Mouse (Mus musculus): ENCODE measurements around the gene Cgnl1. TPM values are rescaled to one million over a fixed set of nuclear protein-coding genes. Genes with fewer than 3 reads are reported as not detected.
A peak's percentile ranks its signal among the peaks of the same experiment; 100 is the strongest.

The Cgnl1 gene
- total and polyA plus RNA-seq, 3 experiments, result 0.03 TPM; not detected in 2

DNA sequence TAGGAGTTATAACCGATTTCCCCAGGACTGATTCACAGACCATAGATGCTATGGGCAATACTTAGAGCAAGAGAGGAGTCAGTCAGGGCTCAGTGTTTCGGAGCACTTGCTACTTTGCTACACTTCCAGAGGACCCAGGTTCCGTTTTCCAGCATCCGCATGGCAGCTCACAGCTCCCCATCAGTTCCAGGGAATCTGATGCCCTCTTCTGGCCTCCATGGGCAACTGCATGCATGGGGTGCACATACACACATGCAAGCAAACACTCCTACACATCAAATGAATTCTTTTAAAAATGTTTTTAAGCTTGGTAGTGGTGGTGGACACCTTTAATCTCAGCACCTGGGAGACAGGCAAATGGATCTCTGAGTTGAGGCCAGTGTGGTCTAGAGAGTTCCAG lies 98.9 kb downstream of the Cgnl1 start:
- H3K4me2 ChIP-seq (ENCODE audit: insufficient read depth, low read depth, poor library complexity, severe bottlenecking), result no peak overlapping the region
- in situ Hi-C loops (cut with MboI; ENCODE audit: low pct_ligation_motif_present, low pct_unique_long_range_greater_than_20kb, low sequenced_read_pairs), result no loop called here
- H3K27me3 ChIP-seq (replicated peaks), result no peaks in the 10 kb centered on the region
- H3K9ac ChIP-seq (ENCODE audit: insufficient read depth, low read depth), result no peak overlapping the region
- H3K79me2 ChIP-seq (replicated peaks; ENCODE audit: control insufficient read depth, extremely low read depth, insufficient read depth, poor library complexity, severe bottlenecking), result no peaks in the 10 kb centered on the region
- H3K4me1 ChIP-seq (ENCODE audit: control insufficient read depth in 1 of 2, insufficient read depth in 2 of 2), result no peaks in the 10 kb centered on the region
- no peak overlapping the region for H3K27ac ChIP-seq (ENCODE audit: insufficient read depth, low read depth)
- dilution Hi-C loops (cut with MboI; ENCODE audit: extremely low pct_ligation_motif_present, extremely low pct_unique_long_range_greater_than_20kb, low sequenced_read_pairs), result no loop called here
- peaks cover 3% of the 10 kb centered on the region for H3K9me3 ChIP-seq (replicated peaks; ENCODE audit: low read length)
- no peak for DNase-seq (ENCODE audit: extremely low read depth)
- peak in 1 of 2 experiments; percentile 5; a peak in 1 of 4 replicates for TF ChIP-seq CTCF (conservative IDR thresholded peaks at IDR 0.05 in 1 of 2, IDR thresholded peaks at IDR 0.05 in 1 of 2; ENCODE audit: low read depth in 2 of 2, low read length in 2 of 2)
- no peak for TF ChIP-seq JUND (conservative IDR thresholded peaks at IDR 0.05; ENCODE audit: low read depth, low read length)
- H3K4me3 ChIP-seq (replicated peaks in 1 of 3; ENCODE audit: low read depth in 2 of 3, low read length in 2 of 3, poor library complexity in 1 of 3), result no peak overlapping the region
- H3K36me3 ChIP-seq (replicated peaks in 1 of 2; ENCODE audit: control insufficient read depth in 1 of 2, insufficient read depth in 1 of 2, low read length in 1 of 2), result no peaks in the 10 kb centered on the region

DNA sequence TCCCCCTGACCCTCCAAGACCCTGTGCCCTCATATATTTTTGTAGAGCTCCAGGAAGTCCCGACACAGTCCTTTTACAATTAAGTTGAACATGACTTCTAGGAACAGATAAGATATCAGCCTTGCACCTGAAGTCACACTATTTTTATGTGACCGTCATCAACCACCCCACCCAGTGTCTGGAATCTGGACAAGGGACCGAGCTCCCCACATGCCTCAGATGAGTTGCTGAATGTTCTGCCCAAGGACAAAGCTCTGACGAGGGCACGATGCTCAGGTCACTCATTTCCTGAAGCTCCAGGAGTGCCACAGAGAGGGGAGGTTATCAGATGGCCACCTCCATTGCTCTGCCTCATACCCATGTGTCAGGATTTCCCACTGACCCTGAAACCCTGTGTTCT lies 100.7 kb downstream of the Cgnl1 start:
- Histone ChIP-seq H3K27me3 (replicated peaks) (no peaks in the 10 kb centered on the region), H3K79me2 (replicated peaks; ENCODE audit: control insufficient read depth, extremely low read depth, insufficient read depth, poor library complexity, severe bottlenecking) (no peaks in the 10 kb centered on the region), H3K9me3 (replicated peaks; ENCODE audit: low read length) (peaks cover 3% of the 10 kb centered on the region), H3K27ac (ENCODE audit: insufficient read depth, low read depth) (no peak overlapping the region), H3K4me3 (replicated peaks in 1 of 3; ENCODE audit: low read depth in 2 of 3, low read length in 2 of 3, poor library complexity in 1 of 3) (no peak overlapping the region), H3K4me1 (ENCODE audit: control insufficient read depth in 1 of 2, insufficient read depth in 2 of 2) (no peaks in the 10 kb centered on the region), H3K4me2 (ENCODE audit: insufficient read depth, low read depth, poor library complexity, severe bottlenecking) (no peak overlapping the region), H3K9ac (ENCODE audit: insufficient read depth, low read depth) (no peak overlapping the region), H3K36me3 (replicated peaks in 1 of 2; ENCODE audit: control insufficient read depth in 1 of 2, insufficient read depth in 1 of 2, low read length in 1 of 2) (no peaks in the 10 kb centered on the region)
- TF ChIP-seq POLR2A (IDR thresholded peaks at IDR 0.05; ENCODE audit: low read depth, low read length), result no peak
- TF ChIP-seq ZKSCAN1 (IDR thresholded peaks at IDR 0.05; ENCODE audit: borderline replicate concordance, low read depth, low read length), result no peak
- TF ChIP-seq IRF4 (IDR thresholded peaks at IDR 0.05; ENCODE audit: low read depth, low read length), result no peak
- no peak for TF ChIP-seq TCF12 (IDR thresholded peaks at IDR 0.05; ENCODE audit: low read depth, low read length)
- TF ChIP-seq ZNF384 (IDR thresholded peaks at IDR 0.05; ENCODE audit: low read depth, low read length), result no peak
- TF ChIP-seq ETS1 (conservative IDR thresholded peaks at IDR 0.05; ENCODE audit: low read depth, low read length), result no peak
- no peak for TF ChIP-seq CHD2 (IDR thresholded peaks at IDR 0.05; ENCODE audit: low read length)
- TF ChIP-seq KAT2A (IDR thresholded peaks at IDR 0.05; ENCODE audit: insufficient replicate concordance, low read length), result no peak
- TF ChIP-seq SMC3 (IDR thresholded peaks at IDR 0.05; ENCODE audit: low read depth, low read length), result no peak
- TF ChIP-seq MEF2A (IDR thresholded peaks at IDR 0.05; ENCODE audit: borderline replicate concordance, low read depth, low read length), result no peak
- no peak for TF ChIP-seq HCFC1 (IDR thresholded peaks at IDR 0.05; ENCODE audit: low read depth, low read length)
- no peak for TF ChIP-seq USF1 (IDR thresholded peaks at IDR 0.05; ENCODE audit: low read depth, low read length)
- TF ChIP-seq NRF1 (IDR thresholded peaks at IDR 0.05; ENCODE audit: low read depth, low read length), result no peak
- no peak for TF ChIP-seq EP300 (IDR thresholded peaks at IDR 0.05; ENCODE audit: low read length)
- TF ChIP-seq E2F4 (IDR thresholded peaks at IDR 0.05; ENCODE audit: insufficient replicate concordance, low read depth, low read length), result no peak
- no peak for TF ChIP-seq MAZ (IDR thresholded peaks at IDR 0.05; ENCODE audit: low read depth, low read length)
- no peak for TF ChIP-seq ELF1 (IDR thresholded peaks at IDR 0.05; ENCODE audit: low read depth, low read length)
- TF ChIP-seq GABPA (IDR thresholded peaks at IDR 0.05; ENCODE audit: insufficient replicate concordance, low read depth, low read length), result no peak
- in situ Hi-C loops (cut with MboI; ENCODE audit: low pct_ligation_motif_present, low pct_unique_long_range_greater_than_20kb, low sequenced_read_pairs), result no loop called here
- no peak for DNase-seq (ENCODE audit: extremely low read depth)
- dilution Hi-C loops (cut with MboI; ENCODE audit: extremely low pct_ligation_motif_present, extremely low pct_unique_long_range_greater_than_20kb, low sequenced_read_pairs), result no loop called here
